Mouse (Mus musculus) limb, embryonic 12.5 days (tissue): ENCODE data around the gene Gm20604. TPM values are rescaled to one million over a fixed set of nuclear protein-coding genes. Genes with fewer than 3 reads are reported as not detected.

ENCODE experiments used
- ATAC-seq: fragments of 200-750 bp; cut with Nextera tagmentation; 2 replicates; pipeline ENCODE4 v1.8.0; 2017; ENCODE audit warnings: low read depth, moderate TSS enrichment; ENCODE audit not compliant: insufficient number of reproducible peaks, insufficient read depth, low FRiP score, low TSS enrichment
- H3K27ac ChIP-seq: fragments of 300-500 bp; sonication (generic); 2 replicates; pipeline ENCODE4 v1.5.1; 2016; ENCODE audit warnings: mild to moderate bottlenecking, moderate library complexity
- H3K27me3 ChIP-seq: fragments of 300-500 bp; sonication (generic); 2 replicates; pipeline ENCODE4 v1.6.1; 2016; ENCODE audit warnings: mild to moderate bottlenecking, moderate library complexity
- H3K36me3 ChIP-seq: fragments of 300-500 bp; sonication (generic); 2 replicates; pipeline ENCODE4 v1.6.1; 2016; ENCODE audit warnings: mild to moderate bottlenecking, moderate library complexity
- H3K4me1 ChIP-seq: fragments of 300-500 bp; sonication (generic); replicated peaks from 2 replicates; pipeline ENCODE4 v1.6.1; 2016
- H3K4me2 ChIP-seq: fragments of 300-500 bp; sonication (generic); 2 replicates; pipeline ENCODE4 v1.6.1; 2016; ENCODE audit warnings: mild to moderate bottlenecking, moderate library complexity
- H3K4me3 ChIP-seq: fragments of 300-500 bp; sonication (generic); replicated peaks from 2 replicates; pipeline ENCODE4 v1.5.1; 2016; ENCODE audit warnings: mild to moderate bottlenecking
- H3K9ac ChIP-seq: fragments of 300-500 bp; sonication (generic); replicated peaks from 2 replicates; pipeline ENCODE4 v1.6.1; 2016; ENCODE audit warnings: mild to moderate bottlenecking, moderate library complexity
- H3K9me3 ChIP-seq: fragments of 300-500 bp; sonication (generic); 2 replicates; pipeline ENCODE4 v1.6.1; 2016; ENCODE audit warnings: mild to moderate bottlenecking, moderate library complexity
- WGBS: fragments of 180-500 bp; shearing (Covaris S2); methylation state at CpG from one replicate; pipeline ENCODE4 v1.1.7; 2016; 5-methylcytosine and 5-hydroxymethylcytosine counted together
- polyA plus RNA-seq: library from polyadenylated mRNA; unstranded; fragments of >200 nt; fragmentation: Nextera tagmentation; extraction: Ambion mirVana; gene quantifications from 2 replicates; pipeline ENCODE4 v1.2.1, GENCODE M21; 2016

Gm20604 gene
- polyA plus RNA-seq, 1 experiment from 2014 or later: 29.9 TPM

DNA sequence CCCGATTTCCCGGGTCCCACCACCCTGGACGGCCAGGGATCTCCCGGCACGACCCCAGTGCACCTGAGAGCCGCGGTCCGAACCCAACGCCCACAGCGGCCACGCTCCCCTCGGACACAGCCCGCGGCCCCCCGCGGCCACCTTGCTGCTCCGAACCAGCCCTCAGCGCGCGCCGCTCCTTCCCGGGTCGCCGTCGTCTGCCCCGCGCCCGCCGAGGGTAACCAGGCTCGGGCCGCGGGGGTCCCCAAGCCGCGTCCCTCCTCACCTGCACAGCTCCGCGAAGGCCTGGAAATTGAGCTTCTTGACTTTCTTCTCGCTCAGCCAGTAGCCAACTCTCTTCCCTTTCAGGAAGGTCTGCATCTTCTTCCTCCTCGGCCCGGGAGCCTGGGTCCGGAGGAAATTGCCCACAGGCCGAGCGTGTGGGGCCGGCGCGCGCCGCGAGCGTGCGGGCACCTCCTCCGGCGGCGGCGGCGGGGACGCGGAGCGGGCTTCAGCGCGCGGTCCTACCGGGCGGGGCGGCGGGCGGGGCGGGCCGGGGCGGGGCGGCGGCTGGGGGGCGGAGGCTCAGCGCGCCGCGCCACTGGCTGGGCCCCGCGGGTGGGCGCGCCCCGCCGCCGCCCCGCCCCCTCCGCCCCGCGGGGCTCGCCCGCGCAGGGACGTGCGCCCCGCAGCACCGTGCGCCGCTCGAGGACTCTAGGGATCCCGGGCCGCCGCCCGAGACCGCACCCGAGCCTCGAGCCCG, 53.8 kb downstream of the Gm20604 start, which contains the start of gene Itpk1:
TSS of gene Itpk1 (minus strand) at position 474 of the 742 bp plus-strand sequence.
- no peaks in the 10 kb centered on the region for H3K36me3 ChIP-seq
- under 1% methylated on average over 75 of the region's 105 CpGs for WGBS

GRCm38 (mm10) chr12:102703921-102704408, 54.5 kb downstream of the Gm20604 start:
- H3K4me3 ChIP-seq: peak overlapping the region; percentile 76
- no peaks in the 10 kb centered on the region for H3K36me3 ChIP-seq
- 3% methylated on average over 17 of the region's 17 CpGs for WGBS
- H3K4me1 ChIP-seq: peaks cover 48% of the 10 kb centered on the region
- H3K27me3 ChIP-seq: peaks cover 9% of the 10 kb centered on the region
- H3K27ac ChIP-seq: no peak overlapping the region
- H3K9ac ChIP-seq: peak overlapping the region; percentile 78
- no peaks in the 10 kb centered on the region for H3K9me3 ChIP-seq
- peak overlapping the region; percentile 95 for H3K4me2 ChIP-seq
- peak; percentile 7; the same call in 1 of the 2 replicates for ATAC-seq

More for the DNA sequence above, 53.8 kb downstream of the Gm20604 start, which contains the start of gene Itpk1:
- Histone ChIP-seq H3K4me2 (peak within 1 kb of the TSS; percentile 95), H3K9me3 (no peaks in the 10 kb centered on the region), H3K4me3 (peak within 1 kb of the TSS; percentile 76), H3K27me3 (peaks cover 9% of the 10 kb centered on the region), H3K4me1 (peaks cover 41% of the 10 kb centered on the region), H3K9ac (peak within 1 kb of the TSS; percentile 84), H3K27ac (peak within 1 kb of the TSS; percentile 83)
- ATAC-seq: peak; percentile 80

DNA sequence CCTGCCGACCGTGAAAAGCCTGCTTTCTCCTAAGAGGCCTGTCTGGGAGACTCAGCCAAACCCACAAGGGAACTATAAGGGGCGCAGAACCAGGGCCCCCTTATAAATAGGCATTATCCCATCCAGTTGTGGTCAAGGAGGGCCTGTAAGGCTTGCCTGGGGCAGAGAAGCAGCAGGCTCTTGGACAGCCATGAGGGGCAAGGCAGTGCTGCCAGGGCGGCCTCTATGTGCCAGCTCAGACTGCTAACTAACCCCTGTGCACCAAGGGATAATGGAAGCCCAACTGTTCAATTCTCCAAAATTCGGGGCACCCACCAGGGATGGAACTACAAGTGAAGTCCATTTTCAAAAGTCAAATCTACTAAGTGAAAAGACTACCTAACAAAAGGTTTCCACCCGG, 55.0 kb downstream of the Gm20604 start:
- H3K27ac ChIP-seq: 0 out of 2 replicates have a peak overlapping the region, but pooled peaks have one; percentile 1
- H3K9ac ChIP-seq: 0 out of 2 replicates have a peak overlapping the region, but pooled peaks have one; percentile 13
- no peak for ATAC-seq
- H3K9me3 ChIP-seq: no peaks in the 10 kb centered on the region
- peaks cover 9% of the 10 kb centered on the region for H3K27me3 ChIP-seq
- H3K36me3 ChIP-seq: no peaks in the 10 kb centered on the region
- H3K4me3 ChIP-seq: peak overlapping the region; percentile 76
- H3K4me1 ChIP-seq: peaks cover 53% of the 10 kb centered on the region
- 41% methylated on average over 6 of the region's 6 CpGs for WGBS
- peak overlapping the region; percentile 95 for H3K4me2 ChIP-seq

- no peak for ATAC-seq
These were observed 55.4 kb downstream of the Gm20604 start for GRCm38 (mm10) chr12:102703111-102703412.

DNA sequence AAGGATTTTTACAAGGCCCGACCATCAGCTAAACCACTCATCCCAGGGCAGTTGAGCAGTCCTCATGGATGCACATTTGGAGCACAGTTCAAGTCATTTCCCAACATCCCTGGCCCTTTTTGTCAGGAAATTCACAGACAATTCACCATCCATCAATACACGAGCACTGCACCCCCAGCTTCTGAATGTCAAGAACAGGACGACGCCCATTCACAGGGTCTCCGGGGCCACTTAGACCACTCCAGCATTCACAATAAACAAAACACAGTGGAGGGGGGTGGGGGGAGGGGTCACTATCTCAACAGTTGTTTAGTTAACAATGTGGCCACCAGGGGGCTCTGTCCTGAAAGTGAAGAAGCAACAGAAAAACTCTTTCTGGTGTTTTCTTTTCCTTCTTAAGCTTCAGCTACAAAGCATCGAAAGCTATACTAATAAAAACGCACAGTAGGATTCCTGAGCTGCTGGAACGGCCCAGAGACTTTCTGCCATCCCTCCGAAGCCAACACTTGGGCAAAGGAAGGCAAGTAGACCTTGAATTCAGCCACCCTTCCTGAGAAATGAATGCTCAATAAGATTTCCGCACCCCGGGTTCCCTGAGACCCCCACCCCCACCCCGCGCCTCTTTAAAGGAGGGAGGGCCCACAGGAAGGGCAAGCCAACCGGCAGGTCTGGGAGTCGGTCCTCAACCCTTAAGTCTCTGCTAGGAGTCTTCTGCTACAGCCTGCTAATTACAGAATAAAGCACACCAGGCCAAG, 55.9 kb downstream of the Gm20604 start:
- Histone ChIP-seq H3K27ac (0 out of 2 replicates have a peak overlapping the region, but pooled peaks have one; percentile 50), H3K4me2 (peak overlapping the region; percentile 95), H3K9me3 (no peaks in the 10 kb centered on the region), H3K4me1 (peaks cover 62% of the 10 kb centered on the region), H3K36me3 (no peaks in the 10 kb centered on the region), H3K4me3 (peak overlapping the region; percentile 31), H3K27me3 (peaks cover 9% of the 10 kb centered on the region), H3K9ac (no peak overlapping the region; the same call in 1 of the 2 replicates)
- 5% methylated on average over 15 of the region's 15 CpGs for WGBS
- ATAC-seq: no peak

More at GRCm38 (mm10) chr12:102703111-102703412, 55.4 kb downstream of the Gm20604 start:
- H3K36me3 ChIP-seq: no peaks in the 10 kb centered on the region
- H3K4me3 ChIP-seq: peak overlapping the region; percentile 76
- peak overlapping the region; percentile 95 for H3K4me2 ChIP-seq
- H3K27ac ChIP-seq: 0 out of 2 replicates have a peak overlapping the region, but pooled peaks have one; percentile 50
- WGBS: 11% methylated on average over 4 of the region's 4 CpGs
- H3K4me1 ChIP-seq: peaks cover 57% of the 10 kb centered on the region
- no peak overlapping the region; the same call in 1 of the 2 replicates for H3K9ac ChIP-seq
- peaks cover 9% of the 10 kb centered on the region for H3K27me3 ChIP-seq
- no peaks in the 10 kb centered on the region for H3K9me3 ChIP-seq

DNA sequence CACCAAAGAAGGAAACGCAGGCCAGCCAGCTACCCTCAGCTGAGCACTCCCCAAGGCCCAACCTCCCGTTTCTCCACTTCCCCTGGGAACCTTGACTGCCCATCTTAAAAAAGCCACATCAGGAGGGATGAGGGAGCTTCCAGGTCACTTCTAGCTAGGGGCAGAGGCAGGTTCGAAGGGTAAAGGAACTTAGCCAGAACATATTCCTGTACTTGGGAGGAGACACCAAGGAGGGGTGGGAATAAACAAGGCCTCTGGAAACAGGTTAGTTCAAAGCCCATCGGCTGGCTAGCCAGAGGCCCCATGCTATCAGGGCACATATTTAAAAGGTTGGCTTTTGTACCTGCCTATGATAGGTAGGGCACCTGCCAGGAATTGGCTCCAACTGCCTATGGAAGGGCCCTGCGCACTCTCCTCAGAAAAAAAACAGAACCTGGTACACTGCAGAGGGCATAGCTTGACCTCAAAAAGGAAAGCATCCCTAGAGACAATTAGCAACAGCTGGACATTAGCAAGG, 56.7 kb downstream of the Gm20604 start:
- no peak overlapping the region for H3K9ac ChIP-seq
- peaks cover 9% of the 10 kb centered on the region for H3K27me3 ChIP-seq
- H3K27ac ChIP-seq: no peak overlapping the region
- H3K4me2 ChIP-seq: no peak overlapping the region
- H3K36me3 ChIP-seq: no peaks in the 10 kb centered on the region
- no peak for ATAC-seq
- no peak overlapping the region for H3K4me3 ChIP-seq
- H3K4me1 ChIP-seq: peaks cover 69% of the 10 kb centered on the region
- WGBS: 89% methylated on average over 5 of the region's 5 CpGs
- no peaks in the 10 kb centered on the region for H3K9me3 ChIP-seq

- no peak overlapping the region for H3K4me2 ChIP-seq
- H3K4me3 ChIP-seq: no peak overlapping the region
- H3K36me3 ChIP-seq: no peaks in the 10 kb centered on the region
- no peak for ATAC-seq
- H3K4me1 ChIP-seq: peaks cover 68% of the 10 kb centered on the region
- H3K27me3 ChIP-seq: peaks cover 9% of the 10 kb centered on the region
- H3K9me3 ChIP-seq: no peaks in the 10 kb centered on the region
- WGBS: 47% methylated on average over 12 of the region's 12 CpGs
- H3K9ac ChIP-seq: no peak overlapping the region
- H3K27ac ChIP-seq: peak overlapping the region; percentile 37; the same call in 1 of the 2 replicates
These were observed 58.0 kb downstream of the Gm20604 start for GRCm38 (mm10) chr12:102700453-102700852.

GRCm38 (mm10) chr12:102699156-102699555, 59.3 kb downstream of the Gm20604 start:
- 43% methylated on average over 1 of the region's 1 CpGs for WGBS
- H3K4me1 ChIP-seq: peaks cover 61% of the 10 kb centered on the region

DNA sequence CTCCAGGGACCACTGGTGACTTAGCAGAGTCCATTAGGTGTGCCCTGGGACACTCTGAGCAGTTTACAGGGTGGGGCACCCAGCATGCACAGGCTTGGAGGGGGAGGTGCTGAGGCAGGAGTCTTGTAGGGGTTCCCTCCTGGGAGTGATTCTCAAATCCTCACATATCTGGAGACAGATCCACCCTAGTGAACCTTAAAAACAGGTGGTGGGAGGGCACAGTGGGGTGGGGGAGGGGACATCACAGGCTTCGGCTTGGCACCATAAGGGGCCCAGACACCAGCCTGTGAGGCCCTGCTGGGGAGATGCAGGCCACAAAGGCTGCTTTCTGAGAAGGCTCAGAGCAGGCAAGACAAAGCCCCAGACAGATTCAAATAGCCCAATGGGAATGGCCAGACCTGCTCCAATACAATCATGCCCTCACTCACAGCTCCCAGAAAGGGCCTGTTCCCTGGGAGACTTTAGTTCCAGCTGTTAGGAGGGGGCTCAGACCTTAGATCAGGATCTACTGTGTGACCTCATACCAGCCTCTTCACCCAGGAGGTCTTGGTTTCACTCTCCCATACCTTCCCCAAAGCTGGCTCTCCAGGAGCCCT, 60.3 kb downstream of the Gm20604 start:
- H3K27me3 ChIP-seq: 0 out of 2 replicates have a peak, but pooled peaks cover under 1% of the 10 kb centered on the region
- WGBS: 18% methylated on average over 1 of the region's 1 CpGs

More at GRCm38 (mm10) chr12:102699156-102699555, 59.3 kb downstream of the Gm20604 start:
- Histone ChIP-seq H3K27ac (0 out of 2 replicates have a peak overlapping the region, but pooled peaks have one; percentile 62), H3K4me2 (no peak overlapping the region), H3K4me3 (no peak overlapping the region), H3K36me3 (no peaks in the 10 kb centered on the region), H3K9me3 (no peaks in the 10 kb centered on the region), H3K27me3 (peaks cover 7% of the 10 kb centered on the region), H3K9ac (no peak overlapping the region)
- ATAC-seq: no peak

DNA sequence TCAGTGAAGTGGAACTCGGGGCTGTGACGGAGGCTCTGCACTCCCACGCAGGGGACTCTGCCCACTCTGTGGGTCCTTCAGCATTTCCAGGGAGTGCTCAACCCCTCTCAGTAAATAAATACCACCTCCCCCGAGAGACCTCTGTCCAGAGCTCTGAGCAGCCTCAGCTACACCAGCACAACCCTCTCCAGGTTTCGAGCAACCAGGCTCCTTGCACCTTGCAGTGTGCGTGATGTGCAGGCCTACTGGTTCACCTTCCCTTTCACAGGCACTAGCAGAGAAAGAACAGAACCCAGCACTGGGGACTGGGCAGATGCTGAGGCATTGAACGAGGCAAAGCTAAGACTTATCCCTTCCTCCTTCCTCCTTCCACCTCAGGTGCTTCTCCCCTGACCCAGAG, 61.1 kb downstream of the Gm20604 start:
- no peak overlapping the region for H3K4me2 ChIP-seq
- H3K9me3 ChIP-seq: no peaks in the 10 kb centered on the region
- H3K27ac ChIP-seq: no peak overlapping the region; the same call in 1 of the 2 replicates
- WGBS: 71% methylated on average over 7 of the region's 7 CpGs
- no peak overlapping the region for H3K4me3 ChIP-seq
- H3K9ac ChIP-seq: no peak overlapping the region
- H3K36me3 ChIP-seq: no peaks in the 10 kb centered on the region
- H3K27me3 ChIP-seq: no peaks in the 10 kb centered on the region
- H3K4me1 ChIP-seq: peaks cover 43% of the 10 kb centered on the region
- no peak for ATAC-seq

More for the DNA sequence above, 60.3 kb downstream of the Gm20604 start:
- H3K36me3 ChIP-seq: no peaks in the 10 kb centered on the region
- no peak overlapping the region for H3K4me3 ChIP-seq
- no peak overlapping the region for H3K4me2 ChIP-seq
- no peaks in the 10 kb centered on the region for H3K9me3 ChIP-seq
- no peak for ATAC-seq
- H3K9ac ChIP-seq: peak overlapping the region; percentile 44; the same call in 1 of the 2 replicates
- H3K27ac ChIP-seq: peak overlapping the region; percentile 62; the same call in 1 of the 2 replicates
- peaks cover 51% of the 10 kb centered on the region for H3K4me1 ChIP-seq
